Comparison of ENCODE assay signal across 23 mouse cellular contexts in genomic region chr8:86769945-86770715, GRCm38 (mm10). TPM values are rescaled to one million over a fixed set of nuclear protein-coding genes. Genes with fewer than 3 reads are reported as not detected.
A peak's percentile ranks its signal among the peaks of the same experiment; 100 is the strongest.
DNase-seq lines count a peak whose midpoint lies in the region; ATAC-seq and TF ChIP-seq lines count a peak whose summit lies in the region.
"Had no signal": no experiment of that assay in that cellular context is flagged by ENCODE, and none has a peak within 500 bp of the region (broad histone marks: within the 10 kb centered on the region; RNA-seq: fewer than 3 reads in every experiment).

No protein-coding gene starts in this region.

- ATAC-seq in forebrain, embryonic 14.5 days = no peak
- no peak for ATAC-seq in forebrain, postnatal 0 days
- no peak for ATAC-seq in lung, postnatal 0 days
- no peak for ATAC-seq in intestine, postnatal 0 days
- ATAC-seq: forebrain, embryonic 13.5 days; midbrain, embryonic 13.5 days had no signal

- no peak overlapping the region for H3K27ac ChIP-seq in forebrain, embryonic 14.5 days (ENCODE audit: low read depth, low read length)
- H3K27ac ChIP-seq in forebrain, postnatal 0 days (ENCODE audit: low read depth, low read length) = no peak overlapping the region
- no peak overlapping the region for H3K27ac ChIP-seq in lung, postnatal 0 days (ENCODE audit: low read length)
- no peak overlapping the region for H3K27ac ChIP-seq in intestine, postnatal 0 days (ENCODE audit: low read depth, low read length)
- H3K27ac ChIP-seq: forebrain, embryonic 13.5 days; hindbrain, embryonic 13.5 days; layer of hippocampus, adult 2 months; left cerebral cortex, adult 2 months; limb, embryonic 10.5 days; lung, embryonic 15.5 days; midbrain, embryonic 13.5 days; neural tube, embryonic 15.5 days had no signal

- no peak overlapping the region for H3K4me2 ChIP-seq in forebrain, embryonic 14.5 days (ENCODE audit: low read length)
- no peak overlapping the region for H3K4me2 ChIP-seq in forebrain, postnatal 0 days (ENCODE audit: low read depth)
- no peak overlapping the region for H3K4me2 ChIP-seq in lung, postnatal 0 days (replicated peaks; ENCODE audit: low read depth, low read length)
- no peak overlapping the region for H3K4me2 ChIP-seq in intestine, postnatal 0 days (replicated peaks; ENCODE audit: low read depth)
- H3K4me2 ChIP-seq: forebrain, embryonic 13.5 days; hindbrain, embryonic 13.5 days; liver, embryonic 11.5 days; lung, embryonic 15.5 days; midbrain, embryonic 13.5 days; neural tube, embryonic 15.5 days had no signal

- no peaks in the 10 kb centered on the region for H3K36me3 ChIP-seq in forebrain, embryonic 14.5 days (ENCODE audit: control insufficient read depth, insufficient read depth, low read length)
- no peaks in the 10 kb centered on the region; the same call in 1 of the 2 replicates for H3K36me3 ChIP-seq in forebrain, postnatal 0 days (ENCODE audit: insufficient read depth)
- H3K36me3 ChIP-seq in lung, postnatal 0 days (ENCODE audit: insufficient read depth, low read length) = no peaks in the 10 kb centered on the region
- H3K36me3 ChIP-seq in intestine, postnatal 0 days (ENCODE audit: control insufficient read depth, insufficient read depth) = no peaks in the 10 kb centered on the region
- H3K36me3 ChIP-seq: hindbrain, embryonic 13.5 days; limb, embryonic 10.5 days; lung, embryonic 15.5 days; midbrain, embryonic 13.5 days; neural tube, embryonic 15.5 days had no signal

- no peak for TF ChIP-seq EP300 in lung, postnatal 0 days (IDR thresholded peaks at IDR 0.05)

- H3K9ac ChIP-seq in forebrain, embryonic 14.5 days (ENCODE audit: low read length) = no peak overlapping the region
- no peak overlapping the region for H3K9ac ChIP-seq in forebrain, postnatal 0 days
- H3K9ac ChIP-seq in lung, postnatal 0 days (replicated peaks; ENCODE audit: low read depth) = no peak overlapping the region
- no peak overlapping the region for H3K9ac ChIP-seq in intestine, postnatal 0 days (ENCODE audit: low read depth, low read length)
- H3K9ac ChIP-seq: forebrain, embryonic 13.5 days; hindbrain, embryonic 13.5 days; lung, embryonic 15.5 days; midbrain, embryonic 13.5 days; neural tube, embryonic 15.5 days had no signal

- no peak overlapping the region for H3K4me3 ChIP-seq in forebrain, embryonic 14.5 days (ENCODE audit: low read depth, low read length)
- H3K4me3 ChIP-seq in forebrain, postnatal 0 days (ENCODE audit: low read depth, low read length) = no peak overlapping the region
- no peak overlapping the region for H3K4me3 ChIP-seq in lung, postnatal 0 days (ENCODE audit: low read depth, low read length)
- H3K4me3 ChIP-seq in intestine, postnatal 0 days (ENCODE audit: low read depth, low read length) = no peak overlapping the region
- H3K4me3 ChIP-seq: forebrain, embryonic 13.5 days; hindbrain, embryonic 13.5 days; layer of hippocampus, adult 2 months; left cerebral cortex, adult 2 months; limb, embryonic 10.5 days; lung, embryonic 15.5 days; midbrain, embryonic 13.5 days; myocyte; neural tube, embryonic 15.5 days had no signal

- H3K9me3 ChIP-seq in forebrain, embryonic 14.5 days (replicated peaks; ENCODE audit: control insufficient read depth, low read length) = no peaks in the 10 kb centered on the region
- no peaks in the 10 kb centered on the region for H3K9me3 ChIP-seq in forebrain, postnatal 0 days (ENCODE audit: low read length)
- H3K9me3 ChIP-seq in lung, postnatal 0 days (ENCODE audit: low read length) = no peaks in the 10 kb centered on the region
- no peaks in the 10 kb centered on the region for H3K9me3 ChIP-seq in intestine, postnatal 0 days (ENCODE audit: control insufficient read depth)
- H3K9me3 ChIP-seq: forebrain, embryonic 13.5 days; hindbrain, embryonic 13.5 days; limb, embryonic 10.5 days; lung, embryonic 15.5 days; midbrain, embryonic 13.5 days; neural tube, embryonic 15.5 days had no signal

- TF ChIP-seq CTCF in forebrain, postnatal 0 days (IDR thresholded peaks at IDR 0.05; ENCODE audit: low read depth) = no peak
- no peak for TF ChIP-seq CTCF in lung, postnatal 0 days (IDR thresholded peaks at IDR 0.05)
- no peak for TF ChIP-seq CTCF in intestine, postnatal 0 days (IDR thresholded peaks at IDR 0.05; ENCODE audit: low read depth)

- H3K4me1 ChIP-seq in forebrain, embryonic 14.5 days (ENCODE audit: control insufficient read depth, insufficient read depth, low read length) = no peaks in the 10 kb centered on the region
- no peaks in the 10 kb centered on the region for H3K4me1 ChIP-seq in forebrain, postnatal 0 days (ENCODE audit: insufficient read depth)
- H3K4me1 ChIP-seq in lung, postnatal 0 days (ENCODE audit: insufficient read depth, low read depth, low read length) = no peaks in the 10 kb centered on the region
- H3K4me1 ChIP-seq in intestine, postnatal 0 days (replicated peaks; ENCODE audit: control insufficient read depth, insufficient read depth, low read length) = peaks cover 5% of the 10 kb centered on the region; the same call in 1 of the 2 replicates
- H3K4me1 ChIP-seq: forebrain, embryonic 13.5 days; hindbrain, embryonic 13.5 days; midbrain, embryonic 13.5 days had no signal

- no peaks in the 10 kb centered on the region for H3K27me3 ChIP-seq in forebrain, embryonic 14.5 days (replicated peaks; ENCODE audit: control insufficient read depth, insufficient read depth, low read length)
- no peaks in the 10 kb centered on the region for H3K27me3 ChIP-seq in forebrain, postnatal 0 days (ENCODE audit: insufficient read depth, low read length)
- H3K27me3 ChIP-seq in lung, postnatal 0 days (replicated peaks; ENCODE audit: insufficient read depth, low read length) = no peaks in the 10 kb centered on the region
- H3K27me3 ChIP-seq in intestine, postnatal 0 days (replicated peaks; ENCODE audit: control insufficient read depth, insufficient read depth, low read length) = no peaks in the 10 kb centered on the region
- H3K27me3 ChIP-seq: forebrain, embryonic 13.5 days; hindbrain, embryonic 13.5 days; lung, embryonic 15.5 days; midbrain, embryonic 13.5 days; neural tube, embryonic 15.5 days had no signal

- DNase-seq in forebrain, embryonic 14.5 days (ENCODE audit: low spot score) = peak; percentile 4
- DNase-seq in forebrain, postnatal 0 days = no peak
- DNase-seq in lung, postnatal 0 days (ENCODE audit: low spot score) = peak; percentile 46
- no peak for DNase-seq in lung, adult 18-20 months
- peak; percentile 74 for DNase-seq in adipocyte (ENCODE audit: low spot score)
- DNase-seq in kidney, postnatal 25 days = peak; percentile 61 to 68
- no peak for DNase-seq in layer of hippocampus, adult 9-10 months (ENCODE audit: low spot score)
- DNase-seq: cerebellum, postnatal 10 days; embryo, embryonic 11 days; retina, postnatal 1 day; right cerebral cortex, postnatal 4 days; thymus, adult 18-20 months had no signal

- WGBS in forebrain, embryonic 14.5 days = 68% methylated on average over 1 of the region's 1 CpGs
- WGBS in forebrain, postnatal 0 days = 79% methylated on average over 1 of the region's 1 CpGs
- WGBS in lung, postnatal 0 days = 67% methylated on average over 1 of the region's 1 CpGs
- 56% methylated on average over 1 of the region's 1 CpGs for WGBS in intestine, postnatal 0 days

RNA-seq across cellular contexts. Expression of gene Siah1a, which starts 24.4 kb away (rescaled TPM):
- polyA plus RNA-seq in forebrain, embryonic 14.5 days (2014; fragmentation: Nextera tagmentation; extraction: Ambion mirVana) = 104 and 111 TPM in 2 replicates
- total RNA-seq in forebrain, postnatal 0 days (2014; rRNA removed) = 91.9 and 101 TPM in 2 replicates
- 87.3 and 88.6 TPM in 2 replicates for polyA plus RNA-seq in forebrain, postnatal 0 days (2015; fragmentation: Nextera tagmentation; extraction: Ambion mirVana)
- polyA plus RNA-seq in lung, postnatal 0 days (2015; fragmentation: Nextera tagmentation; extraction: Ambion mirVana) = 43.3 and 50.3 TPM in 2 replicates
- 26.3 and 26.5 TPM in 2 replicates for polyA plus RNA-seq in intestine, postnatal 0 days (2015; fragmentation: Nextera tagmentation; extraction: Ambion mirVana)

RNA-seq across cellular contexts. Expression of gene Gm10638, which starts 24.6 kb away (rescaled TPM):
- polyA plus RNA-seq in forebrain, embryonic 14.5 days (2014; fragmentation: Nextera tagmentation; extraction: Ambion mirVana) = 5.8 and 6.0 TPM in 2 replicates
- 0.43 and 1.5 TPM in 2 replicates for total RNA-seq in forebrain, postnatal 0 days (2014; rRNA removed)
- 8.2 and 8.9 TPM in 2 replicates for polyA plus RNA-seq in forebrain, postnatal 0 days (2015; fragmentation: Nextera tagmentation; extraction: Ambion mirVana)
- 8.5 and 9.5 TPM in 2 replicates for polyA plus RNA-seq in lung, postnatal 0 days (2015; fragmentation: Nextera tagmentation; extraction: Ambion mirVana)
- 3.5 and 4.3 TPM in 2 replicates for polyA plus RNA-seq in intestine, postnatal 0 days (2015; fragmentation: Nextera tagmentation; extraction: Ambion mirVana)

Comparison
In these comparisons a context has a peak if more than half of its experiments do, and no peak if none do; other contexts are left out.
1. DNase-seq: peak in forebrain, embryonic 14.5 days (single experiment), lung, postnatal 0 days (single experiment), adipocyte (single experiment) and kidney, postnatal 25 days (2 of 2); none in forebrain, postnatal 0 days (single experiment), lung, adult 18-20 months (0 of 2) and layer of hippocampus, adult 9-10 months (single experiment).